ENCODE assay signal across 18 mouse cellular contexts in genomic region chr16:76547087-76547486, GRCm38 (mm10).
"Had no signal": no experiment of that assay in that cellular context is flagged by ENCODE, and none has a peak within 500 bp of the region (broad histone marks: within the 10 kb centered on the region; RNA-seq: fewer than 3 reads in every experiment).

No protein-coding gene starts in this region.

- H3K4me2 ChIP-seq: limb, embryonic 12.5 days; limb, embryonic 15.5 days; liver, embryonic 13.5 days; neural tube, embryonic 13.5 days had no signal

- H3K4me1 ChIP-seq: limb, embryonic 12.5 days; limb, embryonic 15.5 days; liver, embryonic 13.5 days; neural tube, embryonic 13.5 days had no signal

- H3K9ac ChIP-seq: limb, embryonic 12.5 days; limb, embryonic 15.5 days; liver, embryonic 13.5 days; neural tube, embryonic 13.5 days had no signal

- H3K27ac ChIP-seq: kidney, postnatal 0 days; limb, embryonic 12.5 days; limb, embryonic 15.5 days; liver, embryonic 13.5 days; neural tube, embryonic 13.5 days had no signal

- ATAC-seq: inflammation-experienced regulatory T-cells, adult 6 months had no signal

- H3K36me3 ChIP-seq: limb, embryonic 12.5 days; limb, embryonic 15.5 days; liver, embryonic 13.5 days; neural tube, embryonic 13.5 days had no signal

- H3K27me3 ChIP-seq: limb, embryonic 12.5 days; limb, embryonic 15.5 days; liver, embryonic 13.5 days; neural tube, embryonic 13.5 days had no signal

- H3K4me3 ChIP-seq: limb, embryonic 12.5 days; limb, embryonic 15.5 days; liver, embryonic 13.5 days; neural tube, embryonic 13.5 days had no signal

- H3K9me3 ChIP-seq: limb, embryonic 12.5 days; limb, embryonic 15.5 days; liver, embryonic 13.5 days; neural tube, embryonic 13.5 days had no signal

- DNase-seq: kidney, adult 11 months; kidney, postnatal 36 days; left cerebral cortex, postnatal 4 days; liver, embryonic 13.5 days; lung, adult 2 months; lung, postnatal 14 days; lung, postnatal 4 days; midbrain, embryonic 14.5 days; retina, postnatal 1 day; right cerebral cortex, postnatal 25 days; thymus, adult 2 months; thymus, postnatal 14 days; thymus, postnatal 4 days had no signal
